Mouse (Mus musculus) embryonic facial prominence, embryonic 14.5 days (tissue): ENCODE measurements around the gene Npas3. TPM values are rescaled to one million over a fixed set of nuclear protein-coding genes. Genes with fewer than 3 reads are reported as not detected.

ENCODE experiments used
- ATAC-seq: fragments of 200-750 bp; cut with Nextera tagmentation; 2 replicates; pipeline ENCODE4 v1.8.0; 2017; ENCODE audit warnings: low read depth, moderate number of reproducible peaks, moderate TSS enrichment
- DNase-seq: peaks from one replicate; pipeline ENCODE4 v3.0.0-alpha.2; 2015; ENCODE audit warnings: low spot score
- H3K27ac ChIP-seq: fragments of 300-500 bp; sonication (generic); replicated peaks from 2 replicates; pipeline ENCODE4 v1.5.1; 2014; ENCODE audit warnings: low read depth, mild to moderate bottlenecking, low read length, moderate library complexity
- H3K27me3 ChIP-seq: fragments of 300-500 bp; sonication (generic); replicated peaks from 2 replicates; pipeline ENCODE4 v1.6.1; 2014; ENCODE audit warnings: low read length; ENCODE audit not compliant: control insufficient read depth, insufficient read depth
- H3K36me3 ChIP-seq: fragments of 300-500 bp; sonication (generic); 2 replicates; pipeline ENCODE4 v1.6.1; 2014; ENCODE audit warnings: low read length, mixed read lengths; ENCODE audit not compliant: control insufficient read depth, insufficient read depth
- H3K4me1 ChIP-seq: fragments of 300-500 bp; sonication (generic); 2 replicates; pipeline ENCODE4 v1.6.1; 2014; ENCODE audit warnings: antibody characterized with exemption, low read length; ENCODE audit not compliant: control insufficient read depth, insufficient read depth
- H3K4me2 ChIP-seq: fragments of 300-500 bp; sonication (generic); 2 replicates; pipeline ENCODE4 v1.6.1; 2014; ENCODE audit warnings: low read depth, mild to moderate bottlenecking, low read length, moderate library complexity, mixed read lengths
- H3K4me3 ChIP-seq: fragments of 300-500 bp; sonication (generic); 2 replicates; pipeline ENCODE4 v1.5.1; 2014; ENCODE audit warnings: low read depth, mild to moderate bottlenecking, low read length
- H3K9ac ChIP-seq: fragments of 300-500 bp; sonication (generic); 2 replicates; pipeline ENCODE4 v1.6.1; 2014; ENCODE audit warnings: low read depth, mild to moderate bottlenecking, low read length, moderate library complexity, mixed read lengths
- H3K9me3 ChIP-seq: fragments of 300-500 bp; sonication (generic); 2 replicates; pipeline ENCODE4 v1.6.1; 2016; ENCODE audit warnings: low read length; ENCODE audit not compliant: control insufficient read depth
- WGBS: fragments of 180-500 bp; shearing (Covaris S2); extraction: QIAGEN DNeasy Blood & Tissue Kit; methylation state at CpG from one replicate; pipeline ENCODE4 v1.1.7; 2014; 5-methylcytosine and 5-hydroxymethylcytosine counted together
- polyA plus RNA-seq: library from polyadenylated mRNA; unstranded; fragments of >200 nt; fragmentation: Nextera tagmentation; extraction: Ambion mirVana; gene quantifications from 2 replicates; pipeline ENCODE4 v1.2.1, GENCODE M21; 2014

The Npas3 gene
- polyA plus RNA-seq, 1 experiment from 2014 or later = 4.4 TPM

- H3K27me3 ChIP-seq = no peaks in the 10 kb centered on the region
- WGBS = 57% methylated on average over 6 of the region's 6 CpGs
- no peaks in the 10 kb centered on the region for H3K9me3 ChIP-seq
- no peaks in the 10 kb centered on the region for H3K36me3 ChIP-seq
- H3K4me3 ChIP-seq = no peak overlapping the region
- H3K4me1 ChIP-seq = peaks cover 13% of the 10 kb centered on the region
- ATAC-seq (no peak), DNase-seq (peak; percentile 36)
- no peak overlapping the region for H3K4me2 ChIP-seq
- no peak overlapping the region for H3K9ac ChIP-seq
- no peak overlapping the region for H3K27ac ChIP-seq
Observed at GRCm38 (mm10) chr12:53757631-53758030, 509.2 kb downstream of the Npas3 start.

- H3K9ac ChIP-seq = no peak overlapping the region
- ATAC-seq (no peak; the same call in 1 of the 2 replicates), DNase-seq (no peak)
- H3K27ac ChIP-seq = no peak overlapping the region
- no peak overlapping the region for H3K4me2 ChIP-seq
- H3K36me3 ChIP-seq = no peaks in the 10 kb centered on the region
- peaks cover 8% of the 10 kb centered on the region for H3K4me1 ChIP-seq
- no peak overlapping the region for H3K4me3 ChIP-seq
- H3K27me3 ChIP-seq = no peaks in the 10 kb centered on the region
- H3K9me3 ChIP-seq = no peaks in the 10 kb centered on the region
- 66% methylated on average over 5 of the region's 5 CpGs for WGBS
Observed at GRCm38 (mm10) chr12:53758356-53758755, 509.9 kb downstream of the Npas3 start.

GRCm38 (mm10) chr12:53764143-53764542 lies 515.7 kb downstream of the Npas3 start:
- Histone ChIP-seq H3K4me2 (no peak overlapping the region), H3K9ac (no peak overlapping the region), H3K27ac (no peak overlapping the region), H3K4me3 (no peak overlapping the region), H3K9me3 (no peaks in the 10 kb centered on the region), H3K4me1 (peaks cover 4% of the 10 kb centered on the region; the same call in 1 of the 2 replicates), H3K36me3 (no peaks in the 10 kb centered on the region), H3K27me3 (no peaks in the 10 kb centered on the region)
- 60% methylated on average over 4 of the region's 4 CpGs for WGBS
- DNase-seq (no peak), ATAC-seq (no peak)

- 0 out of 2 replicates have a peak, but pooled peaks cover 4% of the 10 kb centered on the region for H3K4me1 ChIP-seq
- H3K27ac ChIP-seq = no peak overlapping the region
- H3K4me3 ChIP-seq = no peak overlapping the region
- DNase-seq (no peak), ATAC-seq (no peak)
- H3K27me3 ChIP-seq = no peaks in the 10 kb centered on the region
- H3K9me3 ChIP-seq = no peaks in the 10 kb centered on the region
- 67% methylated on average over 11 of the region's 11 CpGs for WGBS
- H3K9ac ChIP-seq = no peak overlapping the region
- H3K36me3 ChIP-seq = no peaks in the 10 kb centered on the region
- no peak overlapping the region for H3K4me2 ChIP-seq
Observed at GRCm38 (mm10) chr12:53768392-53768791, 519.9 kb downstream of the Npas3 start.

GRCm38 (mm10) chr12:53771394-53771936 lies 523.0 kb downstream of the Npas3 start:
- 76% methylated on average over 14 of the region's 14 CpGs for WGBS
- no peaks in the 10 kb centered on the region for H3K4me1 ChIP-seq
- no peak for ATAC-seq

GRCm38 (mm10) chr12:53781850-53782552 lies 533.5 kb downstream of the Npas3 start:
- Histone ChIP-seq H3K9me3 (no peaks in the 10 kb centered on the region), H3K4me3 (no peak overlapping the region), H3K27ac (no peak overlapping the region), H3K36me3 (no peaks in the 10 kb centered on the region), H3K9ac (no peak overlapping the region), H3K4me2 (no peak overlapping the region), H3K4me1 (peaks cover 8% of the 10 kb centered on the region), H3K27me3 (no peaks in the 10 kb centered on the region)
- ATAC-seq (0 out of 2 replicates have a peak, but pooled peaks have one; percentile 22), DNase-seq (no peak)
- WGBS = 33% methylated on average over 11 of the region's 11 CpGs

More at GRCm38 (mm10) chr12:53771394-53771936, 523.0 kb downstream of the Npas3 start:
- H3K36me3 ChIP-seq = no peaks in the 10 kb centered on the region
- H3K27me3 ChIP-seq = no peaks in the 10 kb centered on the region
- no peak overlapping the region for H3K27ac ChIP-seq
- H3K9me3 ChIP-seq = no peaks in the 10 kb centered on the region
- H3K9ac ChIP-seq = no peak overlapping the region
- H3K4me2 ChIP-seq = no peak overlapping the region
- no peak overlapping the region for H3K4me3 ChIP-seq
- no peak for DNase-seq

- no peaks in the 10 kb centered on the region for H3K27me3 ChIP-seq
- no peak overlapping the region for H3K4me3 ChIP-seq
- ATAC-seq = no peak
- no peak overlapping the region for H3K4me2 ChIP-seq
- no peaks in the 10 kb centered on the region for H3K9me3 ChIP-seq
- WGBS = 87% methylated on average over 10 of the region's 10 CpGs
- H3K4me1 ChIP-seq = no peaks in the 10 kb centered on the region
- H3K36me3 ChIP-seq = no peaks in the 10 kb centered on the region
- no peak overlapping the region for H3K27ac ChIP-seq
- H3K9ac ChIP-seq = no peak overlapping the region
- DNase-seq = no peak
Observed at GRCm38 (mm10) chr12:53789501-53789900, 541.0 kb downstream of the Npas3 start.

- Histone ChIP-seq H3K27ac (no peak overlapping the region), H3K9me3 (no peaks in the 10 kb centered on the region), H3K27me3 (no peaks in the 10 kb centered on the region), H3K36me3 (no peaks in the 10 kb centered on the region), H3K9ac (no peak overlapping the region), H3K4me3 (no peak overlapping the region), H3K4me1 (no peaks in the 10 kb centered on the region), H3K4me2 (no peak overlapping the region)
- 84% methylated on average over 6 of the region's 6 CpGs for WGBS
- ATAC-seq (no peak), DNase-seq (no peak)
Observed at GRCm38 (mm10) chr12:53794718-53795400, 546.4 kb downstream of the Npas3 start.
